Mouse (Mus musculus): Measurements from ENCODE around the gene Pcsk1n.

DNA sequence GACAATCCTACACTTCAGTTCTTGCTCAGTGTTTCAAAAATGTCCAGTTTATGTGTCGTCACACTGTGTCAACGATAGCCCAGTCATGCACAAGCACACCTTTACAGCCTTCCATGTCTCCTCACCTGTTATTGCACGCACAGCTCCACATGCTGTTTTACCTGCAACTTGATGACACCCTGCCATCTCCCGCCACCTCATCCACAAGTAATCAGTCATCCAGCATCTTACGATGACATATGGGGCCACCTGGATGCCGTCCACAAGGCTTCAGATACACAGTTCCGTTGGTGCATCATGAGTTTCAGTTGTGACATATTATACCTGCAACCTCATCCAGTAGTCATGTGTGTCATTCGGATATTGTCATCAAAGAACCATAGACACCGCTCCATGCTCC lies 39.2 kb downstream of the Pcsk1n start:
- TF ChIP-seq CTCF (IDR thresholded peaks at IDR 0.05; ENCODE audit: extremely low read depth, insufficient read depth, insufficient read length, insufficient replicate concordance) (no peak), POLR2A (IDR thresholded peaks at IDR 0.05; ENCODE audit: low read depth, low read length) (no peak)

Measured in spleen, adult 2 months (tissue).